Mouse (Mus musculus): ENCODE measurements at regions not wholly inside any gene's neighbourhood (a gene's known extent, or its start where the extent isn't known, plus 50 kb on each side); places are given as distances from the start of the nearest gene placed in this dataset.
"Not testable (repeated sequence)": the region's sequence is repeated elsewhere in the genome, so short reads cannot be mapped to it uniquely, and the experiment has no call there.

DNA sequence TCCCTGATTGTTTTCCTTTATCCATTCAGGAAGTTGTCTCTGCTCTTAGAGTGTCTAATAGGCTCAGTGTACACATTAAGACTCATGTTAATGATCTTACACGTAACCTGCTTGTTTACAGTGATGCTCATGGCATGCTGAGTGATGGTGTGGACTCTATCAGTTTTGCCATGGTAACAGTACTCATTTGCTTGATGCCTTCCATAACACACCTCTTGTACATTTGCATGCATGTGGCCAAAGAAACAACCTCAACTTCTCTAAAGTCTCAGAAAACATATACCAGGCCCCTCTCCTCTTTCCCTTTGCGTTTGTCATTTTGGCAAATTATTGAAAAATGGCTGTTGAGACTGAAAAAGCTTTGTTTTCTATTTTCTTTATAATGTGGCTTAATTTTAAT lies 155.0 kb downstream of the Ube2e3 start:
- DNase-seq = no peak

DNA sequence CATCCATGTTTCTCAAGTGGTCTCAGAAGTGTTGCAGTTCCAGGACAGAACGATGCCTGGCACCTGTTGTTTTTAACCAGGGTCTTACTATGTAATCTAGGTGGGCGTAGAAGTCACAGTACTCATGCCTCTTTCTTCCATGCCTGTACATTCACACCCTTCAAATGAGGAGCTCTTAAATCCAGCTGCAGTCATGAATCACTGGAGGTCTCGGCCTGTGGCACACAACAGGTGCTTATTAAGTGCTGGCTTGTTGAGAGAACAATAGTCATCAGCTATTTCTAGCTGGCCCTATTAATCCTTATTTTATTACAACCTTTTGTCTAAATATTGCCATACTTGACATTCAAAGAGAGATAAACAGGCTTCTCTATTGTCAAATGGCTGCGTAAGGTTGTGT lies 157.8 kb downstream of the Ube2e3 start:
- DNase-seq = no peak

GRCm38 (mm10) chr2:79030990-79031389 lies 163.1 kb downstream of the Ube2e3 start:
- no peak for DNase-seq

- peak; percentile 43 to 53 for DNase-seq
Observed at GRCm38 (mm10) chr2:79036296-79036695, 168.4 kb downstream of the Ube2e3 start.

GRCm38 (mm10) chr2:79038624-79039023 lies 170.7 kb downstream of the Ube2e3 start:
- no peak for DNase-seq

DNA sequence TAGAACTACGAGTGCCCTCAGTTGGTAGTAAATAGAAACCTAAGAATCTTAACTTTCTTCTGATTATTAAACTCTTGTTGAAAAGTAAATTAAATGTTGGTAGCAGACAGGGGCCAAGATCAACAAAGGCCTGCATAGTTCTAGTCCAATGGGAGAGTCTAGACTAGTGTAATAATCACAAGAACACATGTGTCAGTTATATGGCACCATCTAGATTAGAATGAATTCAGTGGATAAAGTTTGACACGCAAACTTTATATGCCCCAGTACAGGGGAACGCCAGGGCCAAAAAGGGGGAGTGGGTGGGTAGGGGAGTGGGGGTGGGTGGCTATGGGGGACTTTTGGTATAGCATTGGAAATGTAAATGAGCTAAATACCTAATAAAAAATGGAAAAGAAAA lies 176.9 kb downstream of the Ube2e3 start:
- not testable (repeated sequence) for DNase-seq

GRCm38 (mm10) chr2:79045508-79045907 lies 177.6 kb downstream of the Ube2e3 start:
- DNase-seq = no peak

- DNase-seq = no peak
Observed at GRCm38 (mm10) chr2:79048020-79048419, 180.1 kb downstream of the Ube2e3 start.

DNA sequence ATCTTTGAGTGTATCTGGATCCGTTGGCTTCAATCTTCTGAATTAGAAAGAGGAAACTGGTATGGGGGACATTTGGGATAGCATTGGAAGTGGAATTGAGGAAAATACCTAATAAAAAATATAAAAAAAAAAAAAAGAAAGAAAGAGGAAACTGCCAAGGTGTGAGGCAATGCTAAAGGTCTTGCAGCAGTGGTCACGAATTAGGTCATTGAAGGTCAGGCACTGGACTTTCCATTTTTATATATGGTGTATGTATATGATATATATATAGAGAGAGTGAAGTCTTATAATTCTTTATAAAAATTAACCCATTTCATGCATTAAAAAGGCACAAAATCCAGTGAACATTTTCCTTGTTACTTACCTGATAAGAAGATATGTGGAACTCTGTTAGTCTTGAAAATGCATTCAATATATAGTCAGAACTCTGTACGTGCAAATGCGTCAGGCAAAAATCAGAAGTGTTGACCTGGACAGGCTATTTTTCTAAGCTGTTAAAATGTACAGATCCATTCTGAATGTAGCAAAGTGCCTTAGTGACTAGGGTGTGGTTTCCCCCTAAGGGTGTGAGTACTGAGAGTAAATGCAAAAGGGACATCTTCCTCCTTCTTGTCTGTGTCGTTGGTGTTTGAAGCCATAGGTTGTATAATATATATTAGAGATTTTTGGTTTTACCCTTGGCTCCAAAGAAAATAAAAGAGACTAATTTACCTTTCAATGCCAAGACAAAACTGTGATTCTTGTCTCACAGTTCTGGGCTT lies 181.0 kb downstream of the Ube2e3 start:
- no peak for DNase-seq

GRCm38 (mm10) chr2:79050495-79051046 lies 182.6 kb downstream of the Ube2e3 start:
- peak in 1 of 2 experiments; percentile 23 for DNase-seq

- no peak for DNase-seq
Observed at GRCm38 (mm10) chr2:79052226-79052625, 184.3 kb downstream of the Ube2e3 start.

- peak; percentile 67 to 68 for DNase-seq
Observed at GRCm38 (mm10) chr2:79056138-79056537, 188.2 kb downstream of the Ube2e3 start.

DNA sequence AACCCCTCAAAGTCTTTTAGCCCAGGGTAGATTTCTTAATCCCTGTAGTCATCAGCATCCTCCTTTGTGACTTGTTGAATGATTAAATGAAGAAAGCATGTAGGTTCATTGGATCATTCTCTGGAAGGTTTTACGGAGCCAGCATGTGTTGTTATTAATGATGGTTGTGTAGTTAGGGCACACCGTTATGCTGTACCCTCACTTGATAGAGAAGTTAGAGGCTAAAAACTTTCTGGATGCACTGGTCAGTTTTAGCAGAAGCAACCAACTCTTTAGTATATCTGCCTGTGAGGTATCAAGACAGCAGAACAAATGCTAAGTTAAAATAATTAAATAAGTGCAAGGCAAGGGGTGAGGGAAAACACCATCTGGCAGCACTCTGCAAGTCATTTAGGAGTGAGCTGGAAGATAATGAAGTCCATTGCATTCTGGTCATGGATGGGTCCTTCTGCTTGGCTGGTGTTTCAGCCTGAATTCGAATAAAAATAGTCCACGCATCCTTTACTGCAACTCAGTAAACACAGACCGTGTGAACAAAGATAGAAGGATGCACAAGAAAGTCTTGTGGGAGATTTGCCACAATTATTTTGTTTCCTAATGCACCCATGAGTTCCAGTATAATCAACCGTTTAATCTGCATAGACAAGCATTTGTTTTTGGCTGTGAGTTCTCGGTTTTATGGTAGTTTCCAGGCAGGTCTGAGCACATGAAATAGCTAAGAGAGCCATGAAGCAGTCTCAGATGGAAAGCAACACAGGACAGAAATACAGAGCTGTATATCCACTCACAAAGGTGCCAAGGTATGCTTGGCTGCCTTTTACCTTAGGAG lies 191.4 kb downstream of the Ube2e3 start:
- DNase-seq = no peak

DNA sequence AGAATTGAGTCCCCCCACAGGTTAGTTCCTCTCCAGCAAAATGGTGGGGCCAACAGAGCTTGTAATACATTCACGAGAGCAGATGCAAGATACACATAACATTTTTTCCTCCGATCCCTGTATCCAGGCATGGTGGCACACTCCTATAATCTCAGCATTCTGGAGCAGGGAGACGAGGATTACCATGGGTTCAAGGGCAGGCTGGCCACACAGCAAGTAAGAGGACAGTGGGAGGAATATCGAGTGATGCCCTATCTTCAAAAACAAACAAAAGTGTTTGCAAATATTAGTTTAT lies 192.0 kb downstream of the Ube2e3 start:
- DNase-seq = peak; percentile 43 to 45

DNA sequence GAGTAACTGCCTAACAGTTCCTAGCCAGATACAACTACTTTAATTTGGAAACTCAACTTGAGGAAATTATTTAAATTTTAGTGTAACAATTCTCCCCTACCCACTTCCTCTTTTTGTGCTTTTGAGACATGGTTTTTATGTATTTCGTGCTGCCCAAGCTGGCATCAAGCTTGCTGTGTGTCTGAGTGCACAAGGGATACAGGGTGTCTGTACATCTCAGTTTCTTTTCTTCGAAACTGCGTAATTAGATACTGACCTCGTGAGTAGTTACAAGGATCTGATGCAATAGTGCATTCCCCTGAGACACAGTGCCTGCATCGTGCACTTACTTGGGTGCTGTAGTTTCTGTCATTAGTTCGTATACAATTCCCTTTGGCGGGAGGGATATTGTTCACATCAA lies 192.4 kb downstream of the Ube2e3 start:
- peak; percentile 66 to 70 for DNase-seq

- DNase-seq = no peak
Observed at GRCm38 (mm10) chr2:79061645-79062044, 193.6 kb upstream of the Itga4 start.

DNA sequence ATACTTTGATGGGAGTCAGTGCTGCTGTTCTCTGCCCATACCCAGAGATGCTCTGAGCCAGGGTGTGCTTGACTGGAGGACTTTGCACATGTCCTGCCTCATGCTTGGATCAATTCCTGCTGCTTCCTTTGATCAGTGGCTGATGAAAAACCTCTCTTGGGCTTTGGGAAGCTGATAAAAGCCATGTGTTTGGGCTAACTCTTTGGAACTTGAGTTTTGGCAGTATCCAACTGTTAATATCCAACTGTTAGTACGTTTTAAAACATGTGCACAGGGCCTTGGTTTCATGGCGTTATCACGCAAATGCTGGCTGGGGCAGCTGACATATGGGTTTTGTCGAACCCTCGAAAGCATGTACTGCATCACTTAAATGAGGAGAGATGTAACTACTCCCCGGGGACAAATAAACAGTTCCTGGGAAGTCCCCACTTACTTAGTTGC lies 193.0 kb upstream of the Itga4 start:
- DNase-seq = peak; percentile 24 to 29

- DNase-seq = no peak
Observed at GRCm38 (mm10) chr2:79063641-79064040, 191.6 kb upstream of the Itga4 start.

GRCm38 (mm10) chr2:79065321-79065720 lies 189.9 kb upstream of the Itga4 start:
- DNase-seq = peak; percentile 47 to 55

- DNase-seq = no peak
Observed at GRCm38 (mm10) chr2:79076115-79076514, 179.1 kb upstream of the Itga4 start.

- no peak for DNase-seq
Observed at GRCm38 (mm10) chr2:79078836-79079394, 176.3 kb upstream of the Itga4 start.

- no peak for DNase-seq
Observed at GRCm38 (mm10) chr2:79081769-79082168, 173.5 kb upstream of the Itga4 start.

- DNase-seq = no peak
Observed at GRCm38 (mm10) chr2:79086280-79086679, 168.9 kb upstream of the Itga4 start.

Measured in B cell, adult 2 months (primary cell).